Mouse (Mus musculus) midbrain, postnatal 0 days (tissue): Measurements from ENCODE around the gene Gdf3. TPM values are rescaled to one million over a fixed set of nuclear protein-coding genes. Genes with fewer than 3 reads are reported as not detected.
A peak's percentile ranks its signal among the peaks of the same experiment; 100 is the strongest.

Experiments
- ATAC-seq: fragments of 200-750 bp; cut with Nextera tagmentation; 2 replicates; pipeline ENCODE4 v1.8.0; 2017; ENCODE audit warnings: moderate number of reproducible peaks, mild to moderate bottlenecking, moderate TSS enrichment, moderate library complexity; ENCODE audit not compliant: low FRiP score
- DNase-seq: peaks from one replicate; pipeline ENCODE4 v3.0.0-alpha.2; 2015; ENCODE audit warnings: low spot score
- H3K27ac ChIP-seq: fragments of 300-500 bp; sonication (generic); 2 replicates; pipeline ENCODE4 v1.5.1; 2014; ENCODE audit warnings: low read depth, mild to moderate bottlenecking, low read length, mixed read lengths
- H3K27me3 ChIP-seq: fragments of 300-500 bp; sonication (generic); 2 replicates; pipeline ENCODE4 v1.6.1; 2014; ENCODE audit warnings: low read length, control low read depth, mixed read lengths; ENCODE audit not compliant: insufficient read depth
- H3K36me3 ChIP-seq: fragments of 300-500 bp; sonication (generic); 2 replicates; pipeline ENCODE4 v1.6.1; 2014; ENCODE audit warnings: low read length, control low read depth, mixed read lengths; ENCODE audit not compliant: insufficient read depth
- H3K4me1 ChIP-seq: fragments of 300-500 bp; sonication (generic); 2 replicates; pipeline ENCODE4 v1.6.1; 2014; ENCODE audit warnings: mild to moderate bottlenecking, control low read depth, antibody characterized with exemption, low read length, mixed read lengths; ENCODE audit not compliant: insufficient read depth
- H3K4me2 ChIP-seq: fragments of 300-500 bp; sonication (generic); 2 replicates; pipeline ENCODE4 v1.6.1; 2014; ENCODE audit warnings: low read depth, mild to moderate bottlenecking, low read length, mixed read lengths; ENCODE audit not compliant: poor library complexity, severe bottlenecking
- H3K4me3 ChIP-seq: fragments of 300-500 bp; sonication (generic); 2 replicates; pipeline ENCODE4 v1.5.1; 2014; ENCODE audit warnings: low read depth, mild to moderate bottlenecking, low read length, moderate library complexity
- H3K9ac ChIP-seq: fragments of 300-500 bp; sonication (generic); replicated peaks from 2 replicates; pipeline ENCODE4 v1.6.1; 2014; ENCODE audit warnings: mild to moderate bottlenecking, low read length, moderate library complexity, mixed read lengths; ENCODE audit not compliant: poor library complexity, severe bottlenecking
- H3K9me3 ChIP-seq: fragments of 300-500 bp; sonication (generic); 2 replicates; pipeline ENCODE4 v1.6.1; 2016; ENCODE audit warnings: low read length, control low read depth
- CTCF ChIP-seq: IDR thresholded peaks from 2 replicates; pipeline ENCODE4 v1.5.1; 2016; ENCODE audit warnings: antibody characterized with exemption, mild to moderate bottlenecking
- WGBS: fragments of 180-500 bp; shearing (Covaris S2); extraction: QIAGEN DNeasy Blood & Tissue Kit; methylation state at CpG from one replicate; pipeline ENCODE4 v1.1.7; 2014; 5-methylcytosine and 5-hydroxymethylcytosine counted together
- polyA plus RNA-seq: library from polyadenylated mRNA; unstranded; fragments of >200 nt; fragmentation: Nextera tagmentation; extraction: Ambion mirVana; gene quantifications from 2 replicates; pipeline ENCODE4 v1.2.1, GENCODE M21; 2015
- total RNA-seq: library from RNA; depleted of rRNA; stranded (reverse); fragments of >200 nt; gene quantifications from 2 replicates; pipeline ENCODE4 v1.2.3, GENCODE M21; 2014

Gene Gdf3
- total and polyA plus RNA-seq, 2 experiments from 2014 or later, result not detected

DNA sequence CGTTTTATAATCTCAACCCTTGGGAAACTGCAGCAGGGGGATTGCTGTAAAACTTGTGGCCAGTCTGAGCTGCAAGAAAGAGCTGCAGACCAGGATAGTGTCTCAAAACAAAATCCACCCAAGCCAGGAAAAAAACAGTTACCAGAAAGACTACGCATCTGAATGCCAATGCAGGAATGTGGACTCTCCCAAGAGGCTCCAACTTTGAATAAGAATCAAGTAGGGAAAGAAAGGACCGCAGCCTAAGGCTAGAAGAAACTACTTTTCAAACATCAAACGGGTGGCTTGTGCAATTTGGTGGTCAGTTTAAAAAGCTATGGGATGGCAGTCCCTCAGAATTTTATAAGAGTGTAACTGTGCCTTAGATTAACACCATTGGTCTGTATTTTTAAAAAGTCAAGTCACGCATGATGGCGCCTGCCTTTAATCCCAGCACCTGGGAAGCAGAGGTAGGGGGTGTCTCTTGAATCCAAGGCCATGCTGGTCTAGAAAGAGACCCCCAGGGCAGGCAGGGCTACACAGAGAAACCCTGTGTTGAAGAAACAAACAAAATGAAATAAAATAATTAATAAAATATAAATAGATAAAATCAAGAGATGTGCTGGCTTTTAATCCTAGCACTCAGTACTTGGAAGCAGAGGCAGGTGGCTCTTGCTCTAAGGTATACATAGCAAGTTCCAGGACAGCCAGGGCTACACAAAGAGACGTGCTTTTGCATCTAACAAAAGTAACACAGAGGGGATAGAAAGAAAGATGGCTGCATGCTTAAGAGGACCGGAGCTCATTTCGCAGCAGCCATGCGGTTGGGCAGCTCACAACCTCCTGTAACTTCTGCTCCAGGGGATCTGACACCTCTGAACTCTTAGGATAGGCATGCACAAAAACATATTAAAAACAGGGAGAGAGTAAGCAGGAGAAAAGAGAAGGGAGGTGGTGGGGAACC is 1.2 kb downstream of the Gdf3 start:
- 78% methylated on average over 10 of the region's 10 CpGs for WGBS
- H3K4me2 ChIP-seq, result no peak overlapping the region
- H3K27ac ChIP-seq, result no peak overlapping the region
- H3K27me3 ChIP-seq, result no peaks in the 10 kb centered on the region
- H3K4me1 ChIP-seq, result no peaks in the 10 kb centered on the region
- TF ChIP-seq CTCF, result no peak
- H3K4me3 ChIP-seq, result no peak overlapping the region
- DNase-seq, result no peak
- no peaks in the 10 kb centered on the region for H3K36me3 ChIP-seq
- ATAC-seq, result no peak
- H3K9ac ChIP-seq, result no peak overlapping the region
- H3K9me3 ChIP-seq, result no peaks in the 10 kb centered on the region

GRCm38 (mm10) chr6:122607700-122608099 is 2.2 kb downstream of the Gdf3 start:
- Histone ChIP-seq H3K4me1 (no peaks in the 10 kb centered on the region), H3K9me3 (no peaks in the 10 kb centered on the region), H3K27me3 (no peaks in the 10 kb centered on the region), H3K4me3 (no peak overlapping the region), H3K9ac (no peak overlapping the region), H3K27ac (no peak overlapping the region), H3K36me3 (no peaks in the 10 kb centered on the region), H3K4me2 (no peak overlapping the region)
- no peak for TF ChIP-seq CTCF
- WGBS, result 95% methylated on average over 12 of the region's 12 CpGs
- DNase-seq (no peak), ATAC-seq (no peak)

- ATAC-seq (no peak), DNase-seq (no peak)
- H3K9ac ChIP-seq, result no peak overlapping the region
- H3K36me3 ChIP-seq, result no peaks in the 10 kb centered on the region
- H3K27me3 ChIP-seq, result no peaks in the 10 kb centered on the region
- H3K4me3 ChIP-seq, result no peak overlapping the region
- WGBS, result 93% methylated on average over 11 of the region's 11 CpGs
- H3K9me3 ChIP-seq, result no peaks in the 10 kb centered on the region
- H3K4me2 ChIP-seq, result no peak overlapping the region
- TF ChIP-seq CTCF, result no peak
- no peaks in the 10 kb centered on the region for H3K4me1 ChIP-seq
- no peak overlapping the region for H3K27ac ChIP-seq
These were observed 3.2 kb downstream of the Gdf3 start for GRCm38 (mm10) chr6:122606661-122607060.

DNA sequence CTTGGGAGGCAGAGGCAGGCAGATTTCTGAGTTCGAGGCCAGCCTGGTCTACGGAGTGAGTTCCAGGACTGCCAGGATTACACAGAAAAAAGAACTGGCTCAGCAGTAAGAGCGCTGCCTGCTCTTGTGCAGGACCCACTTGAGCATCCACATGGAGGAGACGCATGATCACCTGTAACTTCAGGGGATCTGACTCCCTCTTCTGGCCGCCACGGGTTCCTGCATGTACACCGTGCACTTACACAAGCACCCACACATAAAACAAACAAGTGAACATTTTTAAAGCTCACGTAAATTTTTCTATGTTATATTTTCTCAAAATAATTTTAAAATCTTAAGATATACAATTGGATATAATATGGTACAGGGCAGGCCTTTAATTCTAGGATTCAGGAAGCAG is 4.4 kb downstream of the Gdf3 start:
- no peak overlapping the region for H3K27ac ChIP-seq
- DNase-seq, result no peak
- 94% methylated on average over 8 of the region's 8 CpGs for WGBS

DNA sequence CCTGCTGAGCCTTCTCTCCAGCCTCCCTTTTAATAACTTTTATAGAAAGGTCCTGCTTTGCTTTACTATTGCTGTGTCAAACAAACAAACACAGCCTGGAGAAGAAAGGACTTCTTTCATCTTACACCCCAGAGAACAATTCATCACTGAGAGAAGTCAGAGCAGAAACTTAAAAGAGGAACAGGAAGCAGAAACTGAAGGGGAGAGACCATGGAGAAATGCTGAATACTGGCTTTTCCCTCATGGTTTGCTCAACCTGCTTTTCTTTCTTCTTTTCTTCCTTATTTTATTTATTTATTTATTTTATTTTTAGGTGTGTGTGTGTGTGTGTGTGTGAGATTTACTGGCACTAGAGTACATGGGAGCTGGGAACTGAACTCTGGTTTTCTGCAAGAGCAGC is 5.6 kb downstream of the Gdf3 start:
- DNase-seq, result no peak
- H3K27me3 ChIP-seq, result no peaks in the 10 kb centered on the region
- TF ChIP-seq CTCF, result no peak
- H3K9me3 ChIP-seq, result no peaks in the 10 kb centered on the region
- H3K4me3 ChIP-seq, result no peak overlapping the region
- H3K4me2 ChIP-seq, result no peak overlapping the region
- ATAC-seq, result no peak
- no peak overlapping the region for H3K27ac ChIP-seq
- H3K36me3 ChIP-seq, result no peaks in the 10 kb centered on the region
- no peak overlapping the region for H3K9ac ChIP-seq
- H3K4me1 ChIP-seq, result no peaks in the 10 kb centered on the region

More for the DNA sequence above, 4.4 kb downstream of the Gdf3 start:
- no peak overlapping the region for H3K4me2 ChIP-seq
- no peaks in the 10 kb centered on the region for H3K9me3 ChIP-seq
- no peak overlapping the region for H3K9ac ChIP-seq
- H3K27me3 ChIP-seq, result no peaks in the 10 kb centered on the region
- H3K4me1 ChIP-seq, result no peaks in the 10 kb centered on the region
- H3K4me3 ChIP-seq, result no peak overlapping the region
- ATAC-seq, result no peak
- no peaks in the 10 kb centered on the region for H3K36me3 ChIP-seq
- TF ChIP-seq CTCF, result 0 out of 2 replicates have a peak, but pooled peaks have one; percentile 7

DNA sequence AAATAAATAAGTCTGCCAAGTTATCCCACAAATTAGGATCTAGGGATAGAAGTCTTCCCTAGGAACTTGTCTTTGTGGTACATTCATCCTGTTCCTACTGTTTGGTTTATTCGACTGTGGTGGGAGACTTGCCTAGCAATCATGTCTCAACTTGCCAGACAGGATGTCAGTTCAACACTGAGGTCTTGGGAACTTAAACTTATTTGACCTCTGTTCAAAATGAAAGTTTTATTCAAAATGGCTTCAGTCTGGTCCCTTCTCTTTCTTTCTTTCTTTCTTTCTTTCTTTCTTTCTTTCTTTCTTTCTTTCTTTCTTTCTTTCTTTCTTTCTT is 6.9 kb downstream of the Gdf3 start:
- Histone ChIP-seq H3K4me3 (peak overlapping the region; percentile 39; the same call in 1 of the 2 replicates), H3K9ac (no peak overlapping the region), H3K36me3 (no peaks in the 10 kb centered on the region), H3K27me3 (no peaks in the 10 kb centered on the region), H3K9me3 (no peaks in the 10 kb centered on the region), H3K27ac (no peak overlapping the region), H3K4me2 (peak overlapping the region; percentile 62), H3K4me1 (no peaks in the 10 kb centered on the region)
- TF ChIP-seq CTCF, result no peak
- DNase-seq (no peak), ATAC-seq (no peak)
- WGBS, result 46% methylated on average over 1 of the region's 1 CpGs
